25 mouse cellular contexts compared by ENCODE assay signal in the genomic region with DNA sequence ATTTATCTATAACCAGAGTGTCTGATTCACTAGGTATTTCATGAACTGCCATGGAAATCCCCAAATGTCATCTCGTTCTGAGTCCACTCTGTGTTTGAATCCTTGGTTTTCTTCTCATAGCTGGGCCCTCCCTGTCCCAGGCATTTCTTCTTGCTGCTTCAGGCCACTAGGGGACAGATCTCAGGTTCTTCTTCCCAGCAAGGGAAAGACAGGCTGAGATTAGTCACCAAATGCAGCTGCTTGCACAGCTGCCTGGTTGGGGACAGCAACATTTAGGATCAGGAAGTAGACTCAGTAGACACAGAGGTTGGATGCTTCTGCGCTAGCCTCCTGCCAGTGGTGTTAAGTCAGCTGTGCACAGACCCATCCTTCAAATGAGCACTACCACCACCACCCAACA.
DNase-seq lines count a peak whose midpoint lies in the region; ATAC-seq and TF ChIP-seq lines count a peak whose summit lies in the region.
"Had no signal": no experiment of that assay in that cellular context is flagged by ENCODE, and none has a peak within 500 bp of the region (broad histone marks: within the 10 kb centered on the region; RNA-seq: fewer than 3 reads in every experiment).

No protein-coding gene starts in this region.

- H3ac ChIP-seq in myocyte (ENCODE audit: control insufficient read depth, insufficient read length), result no peak overlapping the region

- no peak overlapping the region for H3K27ac ChIP-seq in heart, postnatal 0 days (ENCODE audit: low read depth)
- no peak overlapping the region for H3K27ac ChIP-seq in heart, embryonic 10.5 days
- H3K27ac ChIP-seq in lung, postnatal 0 days (ENCODE audit: low read length), result no peak overlapping the region
- H3K27ac ChIP-seq: forebrain, embryonic 10.5 days; hindbrain, embryonic 12.5 days; kidney, embryonic 15.5 days; limb, embryonic 15.5 days; midbrain, embryonic 12.5 days had no signal

- WGBS in heart, postnatal 0 days, result 83% methylated on average over 2 of the region's 2 CpGs
- whole genome bisulfite sequencing in heart, embryonic 10.5 days, result 81% methylated on average over 2 of the region's 2 CpGs
- WGBS in lung, postnatal 0 days, result 76% methylated on average over 2 of the region's 2 CpGs
- 71% methylated on average over 2 of the region's 2 CpGs for WGBS in lung, adult 2 months

- H3K27me3 ChIP-seq in heart, postnatal 0 days (ENCODE audit: control insufficient read depth, insufficient read depth, low read length), result no peaks in the 10 kb centered on the region
- H3K27me3 ChIP-seq in heart, embryonic 10.5 days (ENCODE audit: insufficient read depth, poor library complexity, severe bottlenecking), result no peaks in the 10 kb centered on the region
- H3K27me3 ChIP-seq in lung, postnatal 0 days (replicated peaks; ENCODE audit: insufficient read depth, low read length), result no peaks in the 10 kb centered on the region
- H3K27me3 ChIP-seq in myocyte (ENCODE audit: control insufficient read depth, insufficient read depth, insufficient read length), result no peaks in the 10 kb centered on the region
- H3K27me3 ChIP-seq: hindbrain, embryonic 12.5 days; kidney, embryonic 15.5 days; limb, embryonic 15.5 days; midbrain, embryonic 12.5 days had no signal

- ATAC-seq in heart, postnatal 0 days (ENCODE audit: insufficient read depth, low read depth), result no peak
- ATAC-seq in lung, postnatal 0 days, result no peak
- ATAC-seq: activated CD4-positive, CD25-positive, alpha-beta regulatory T cell, adult 4 months; liver, postnatal 0 days had no signal

- no peaks in the 10 kb centered on the region for H3K4me1 ChIP-seq in heart, postnatal 0 days (ENCODE audit: control insufficient read depth, insufficient read depth)
- peaks cover 4% of the 10 kb centered on the region; the same call in 1 of the 2 replicates for H3K4me1 ChIP-seq in heart, embryonic 10.5 days
- no peaks in the 10 kb centered on the region for H3K4me1 ChIP-seq in lung, postnatal 0 days (ENCODE audit: insufficient read depth, low read depth, low read length)
- H3K4me1 ChIP-seq in lung, adult 2 months (ENCODE audit: control insufficient read depth, insufficient read depth, low read length), result no peaks in the 10 kb centered on the region
- H3K4me1 ChIP-seq: midbrain, embryonic 12.5 days had no signal

- no peak for TF ChIP-seq POLR2A in lung, adult 2 months (IDR thresholded peaks at IDR 0.05; ENCODE audit: borderline replicate concordance, extremely low read depth, low read depth, low read length)
- TF ChIP-seq POLR2A in myocyte (IDR thresholded peaks at IDR 0.05; ENCODE audit: insufficient read length, low read depth), result no peak

- no peak overlapping the region for H3K4me2 ChIP-seq in heart, postnatal 0 days (ENCODE audit: low read depth, low read length)
- no peak overlapping the region for H3K4me2 ChIP-seq in lung, postnatal 0 days (replicated peaks; ENCODE audit: low read depth, low read length)
- no peak overlapping the region for H3K4me2 ChIP-seq in myocyte (ENCODE audit: low read depth)
- H3K4me2 ChIP-seq: heart, embryonic 11.5 days; hindbrain, embryonic 12.5 days; kidney, embryonic 15.5 days; limb, embryonic 15.5 days; midbrain, embryonic 12.5 days had no signal

- no peaks in the 10 kb centered on the region for H3K9me3 ChIP-seq in heart, postnatal 0 days (replicated peaks; ENCODE audit: control insufficient read depth, low read length)
- H3K9me3 ChIP-seq in heart, embryonic 10.5 days, result no peaks in the 10 kb centered on the region
- H3K9me3 ChIP-seq in lung, postnatal 0 days (ENCODE audit: low read length), result no peaks in the 10 kb centered on the region
- H3K9me3 ChIP-seq: forebrain, embryonic 10.5 days; hindbrain, embryonic 12.5 days; kidney, embryonic 15.5 days; limb, embryonic 15.5 days; midbrain, embryonic 12.5 days had no signal

- peak; percentile 25; the same call in 1 of the 2 replicates for TF ChIP-seq CTCF in heart, postnatal 0 days (IDR thresholded peaks at IDR 0.05; ENCODE audit: low read depth)
- peak; percentile 33; the same call in 1 of the 2 replicates for TF ChIP-seq CTCF in lung, postnatal 0 days (IDR thresholded peaks at IDR 0.05)
- no peak for TF ChIP-seq CTCF in lung, adult 2 months (IDR thresholded peaks at IDR 0.05; ENCODE audit: insufficient read depth, low read length)

- DNase-seq in heart, postnatal 0 days (ENCODE audit: low spot score), result no peak
- DNase-seq in heart, embryonic 10.5 days (ENCODE audit: low spot score), result no peak
- DNase-seq in lung, postnatal 0 days (ENCODE audit: low spot score), result no peak
- no peak for DNase-seq in lung, adult 2 months
- peak; percentile 8 for DNase-seq in NIH3T3 (ENCODE audit: low read depth)
- no peak for DNase-seq in cerebellum, postnatal 36 days
- no peak for DNase-seq in frontal cortex, postnatal 36 days (ENCODE audit: low spot score in 2 of 2)
- DNase-seq: adrenal gland, postnatal 25 days; B cell, adult 2 months; cerebellum, adult 11-12 months; cerebellum, postnatal 25 days; gastrocnemius, postnatal 14 days; heart, postnatal 14 days; layer of hippocampus, postnatal 36 days; liver, postnatal 0 days; lung, postnatal 4 days; thymus, postnatal 14 days had no signal

- H3K36me3 ChIP-seq in heart, postnatal 0 days (replicated peaks; ENCODE audit: control insufficient read depth, insufficient read depth, low read length), result no peaks in the 10 kb centered on the region
- no peaks in the 10 kb centered on the region for H3K36me3 ChIP-seq in heart, embryonic 10.5 days
- no peaks in the 10 kb centered on the region for H3K36me3 ChIP-seq in lung, postnatal 0 days (ENCODE audit: insufficient read depth, low read length)
- no peaks in the 10 kb centered on the region for H3K36me3 ChIP-seq in myocyte (ENCODE audit: control insufficient read depth, insufficient read depth)
- H3K36me3 ChIP-seq: forebrain, embryonic 10.5 days; hindbrain, embryonic 12.5 days; kidney, embryonic 15.5 days; limb, embryonic 15.5 days; midbrain, embryonic 12.5 days had no signal

- no peaks in the 10 kb centered on the region for H3K79me2 ChIP-seq in myocyte (ENCODE audit: control insufficient read depth, insufficient read depth)

- TF ChIP-seq EP300 in heart, postnatal 0 days (IDR thresholded peaks at IDR 0.05; ENCODE audit: low read depth), result no peak
- no peak for TF ChIP-seq EP300 in lung, postnatal 0 days (IDR thresholded peaks at IDR 0.05)

- no peak overlapping the region for H3K4me3 ChIP-seq in heart, postnatal 0 days (ENCODE audit: low read depth, low read length)
- H3K4me3 ChIP-seq in heart, embryonic 10.5 days, result no peak overlapping the region
- no peak overlapping the region for H3K4me3 ChIP-seq in lung, postnatal 0 days (ENCODE audit: low read depth, low read length)
- H3K4me3 ChIP-seq in lung, adult 2 months (replicated peaks; ENCODE audit: extremely low read depth, low read depth, low read length), result no peak overlapping the region
- H3K4me3 ChIP-seq in myocyte, result no peak overlapping the region
- H3K4me3 ChIP-seq: forebrain, embryonic 10.5 days; hindbrain, embryonic 12.5 days; kidney, embryonic 15.5 days; limb, embryonic 15.5 days; midbrain, embryonic 12.5 days had no signal

- H3K9ac ChIP-seq in heart, postnatal 0 days (replicated peaks; ENCODE audit: low read depth, low read length), result no peak overlapping the region
- H3K9ac ChIP-seq in lung, postnatal 0 days (replicated peaks; ENCODE audit: low read depth), result no peak overlapping the region
- H3K9ac ChIP-seq: hindbrain, embryonic 12.5 days; kidney, embryonic 15.5 days; limb, embryonic 15.5 days; liver, postnatal 0 days; midbrain, embryonic 12.5 days had no signal

TF ChIP-seq in myocyte, 11 proteins besides CTCF, POLR2A, EP300 and RAD21:
- TF ChIP-seq USF1 (IDR thresholded peaks at IDR 0.05; ENCODE audit: low read depth) (no peak), CEBPB (IDR thresholded peaks at IDR 0.05; ENCODE audit: insufficient read depth, poor library complexity, severe bottlenecking) (no peak), MAX (IDR thresholded peaks at IDR 0.05; ENCODE audit: low read depth) (no peak), TCF3 (IDR thresholded peaks at IDR 0.05; ENCODE audit: insufficient read length, low read depth) (no peak), MYOD1 (IDR thresholded peaks at IDR 0.05; ENCODE audit: control insufficient read depth in 1 of 3, insufficient read length in 2 of 3, low read depth in 2 of 3) (peak in 2 of 3 experiments; percentile 34 to 40)
